Mouse (Mus musculus): ENCODE results near the gene Tcf21. TPM values are rescaled to one million over a fixed set of nuclear protein-coding genes. Genes with fewer than 3 reads are reported as not detected.

Tcf21 gene
- polyA plus RNA-seq (2011; ENCODE audit: insufficient read length, low read depth, missing spikeins) = not detected in 2 replicates

DNA sequence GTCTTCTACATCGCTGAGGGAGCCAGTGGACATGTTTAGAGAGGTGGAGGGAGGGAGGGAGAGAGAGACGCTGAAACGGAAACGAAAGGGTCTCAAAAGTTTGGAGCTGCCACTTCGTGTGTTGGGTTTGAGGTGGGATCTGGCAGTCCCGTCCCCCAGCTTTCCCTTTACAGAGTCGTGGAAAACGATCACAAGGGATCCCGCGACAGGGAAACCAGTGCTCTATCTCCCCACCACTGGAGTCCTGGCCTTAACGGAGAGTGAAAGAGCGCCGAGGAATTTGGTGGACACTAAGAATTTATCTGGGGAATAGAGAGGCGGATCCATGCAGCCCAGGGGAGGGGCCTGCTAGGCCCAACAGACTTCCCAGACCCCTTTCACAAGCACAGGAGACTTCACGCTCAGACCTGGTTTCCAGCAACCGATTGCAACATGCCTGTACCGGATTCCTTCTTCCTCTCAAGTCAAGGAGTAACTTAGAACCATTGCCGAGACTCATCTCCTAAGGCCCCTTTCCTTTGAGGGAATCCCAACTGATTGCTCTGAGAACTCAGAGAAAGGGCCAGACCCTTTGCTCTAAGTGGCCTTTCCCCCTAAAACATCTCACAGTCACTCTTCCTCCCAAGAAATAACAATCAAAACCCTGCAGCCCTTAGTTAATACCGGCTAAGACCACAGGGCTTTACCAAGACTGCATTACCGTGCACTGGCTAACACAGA, at the start of gene Tcf21:
Gene Tcf21 (minus strand): TSS at position 304 of the 720 bp plus-strand sequence.
- no peak within 1 kb of the TSS for H3K27ac ChIP-seq (ENCODE audit: insufficient read depth, low read length)
- H3K4me3 ChIP-seq (ENCODE audit: insufficient read depth, low read length) = no peak within 1 kb of the TSS
- no peaks in the 10 kb centered on the region for H3K4me1 ChIP-seq (ENCODE audit: control insufficient read depth, insufficient read depth, low read length)
- TF ChIP-seq CTCF (IDR thresholded peaks at IDR 0.05; ENCODE audit: borderline replicate concordance, insufficient read depth, low read length) (no peak), POLR2A (IDR thresholded peaks at IDR 0.05; ENCODE audit: low read depth, low read length) (no peak)

DNA sequence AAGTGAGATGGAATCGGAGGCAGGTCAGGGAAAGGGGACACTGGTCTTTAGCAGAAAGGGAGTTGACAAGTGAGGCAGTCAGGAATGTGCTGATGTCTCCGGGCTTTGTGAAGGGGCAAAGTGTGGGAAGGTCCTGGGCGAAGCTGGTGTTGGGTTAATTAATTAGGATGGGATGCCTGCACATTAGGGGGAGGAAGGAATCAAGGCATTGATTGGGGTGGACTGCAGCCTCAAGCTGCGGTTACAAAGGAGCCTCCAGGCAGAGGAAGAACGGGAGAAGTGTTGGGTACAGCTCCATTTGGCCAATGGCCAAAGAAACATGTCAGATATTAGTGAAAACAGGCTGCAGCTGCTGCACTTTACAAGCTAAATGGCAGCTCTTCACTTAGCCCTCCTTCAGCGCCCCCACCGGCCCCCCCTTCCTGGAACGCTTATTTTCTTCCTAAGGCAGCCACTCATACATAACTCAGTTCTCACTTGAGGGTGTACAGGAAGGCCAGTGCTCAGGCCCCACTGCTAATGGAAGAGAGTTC, 48.5 kb upstream of the Tcf21 start:
- TF ChIP-seq POLR2A (IDR thresholded peaks at IDR 0.05; ENCODE audit: low read depth, low read length) = no peak
- TF ChIP-seq CTCF (IDR thresholded peaks at IDR 0.05; ENCODE audit: borderline replicate concordance, insufficient read depth, low read length) = no peak
- no peaks in the 10 kb centered on the region for H3K4me1 ChIP-seq (ENCODE audit: control insufficient read depth, insufficient read depth, low read length)

DNA sequence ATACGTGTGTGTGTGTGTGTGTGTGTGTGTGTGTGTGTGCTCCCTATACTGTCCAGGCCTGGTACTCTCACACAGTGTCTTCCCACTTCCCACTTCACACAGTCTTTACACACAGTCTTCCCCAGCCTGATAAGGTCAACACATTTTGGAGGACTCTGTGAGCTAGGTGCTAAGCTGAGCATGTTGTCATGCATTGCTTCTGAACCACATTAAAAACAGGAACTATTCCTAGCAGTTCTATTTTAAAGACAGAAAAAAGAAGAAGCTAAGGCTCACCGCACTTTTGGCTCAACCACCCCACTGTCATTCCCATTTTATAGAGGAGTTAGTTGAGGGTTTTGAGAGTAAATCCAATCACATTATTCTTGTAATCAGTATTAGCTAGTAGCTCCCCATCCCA, 47.2 kb upstream of the Tcf21 start:
- H3K4me1 ChIP-seq (ENCODE audit: control insufficient read depth, insufficient read depth, low read length) = no peaks in the 10 kb centered on the region
- H3K27ac ChIP-seq (ENCODE audit: insufficient read depth, low read length) = no peak overlapping the region
- TF ChIP-seq CTCF (IDR thresholded peaks at IDR 0.05; ENCODE audit: borderline replicate concordance, insufficient read depth, low read length) (no peak), POLR2A (IDR thresholded peaks at IDR 0.05; ENCODE audit: low read depth, low read length) (no peak)
- no peak overlapping the region for H3K4me3 ChIP-seq (ENCODE audit: insufficient read depth, low read length)

More for the DNA sequence above, 48.5 kb upstream of the Tcf21 start:
- Histone ChIP-seq H3K27ac (ENCODE audit: insufficient read depth, low read length) (no peak overlapping the region), H3K4me3 (ENCODE audit: insufficient read depth, low read length) (no peak overlapping the region)

DNA sequence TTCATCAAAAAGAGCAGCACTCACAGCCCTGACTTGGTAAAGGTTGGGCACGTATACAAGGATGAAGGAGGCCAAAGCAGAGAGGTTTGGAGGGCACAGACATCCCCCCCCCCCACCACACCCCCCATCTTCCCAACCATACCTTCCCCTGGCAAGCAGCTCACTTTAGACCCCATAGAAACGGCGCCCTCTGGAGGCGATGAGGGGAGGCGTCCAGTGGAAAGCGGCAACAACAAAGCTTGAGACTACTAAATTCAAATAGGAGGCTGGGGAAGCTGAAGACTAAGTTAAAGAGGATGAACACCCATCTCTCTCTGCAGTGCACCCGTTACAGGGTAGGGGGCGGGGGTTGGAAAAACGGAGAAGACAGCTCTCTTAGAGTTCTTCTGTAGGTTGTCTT, 38.1 kb upstream of the Tcf21 start:
- Histone ChIP-seq H3K27ac (ENCODE audit: insufficient read depth, low read length) (no peak overlapping the region), H3K4me1 (ENCODE audit: control insufficient read depth, insufficient read depth, low read length) (no peaks in the 10 kb centered on the region), H3K4me3 (ENCODE audit: insufficient read depth, low read length) (no peak overlapping the region)
- no peak for TF ChIP-seq CTCF (IDR thresholded peaks at IDR 0.05; ENCODE audit: borderline replicate concordance, insufficient read depth, low read length)
- no peak for TF ChIP-seq POLR2A (IDR thresholded peaks at IDR 0.05; ENCODE audit: low read depth, low read length)

DNA sequence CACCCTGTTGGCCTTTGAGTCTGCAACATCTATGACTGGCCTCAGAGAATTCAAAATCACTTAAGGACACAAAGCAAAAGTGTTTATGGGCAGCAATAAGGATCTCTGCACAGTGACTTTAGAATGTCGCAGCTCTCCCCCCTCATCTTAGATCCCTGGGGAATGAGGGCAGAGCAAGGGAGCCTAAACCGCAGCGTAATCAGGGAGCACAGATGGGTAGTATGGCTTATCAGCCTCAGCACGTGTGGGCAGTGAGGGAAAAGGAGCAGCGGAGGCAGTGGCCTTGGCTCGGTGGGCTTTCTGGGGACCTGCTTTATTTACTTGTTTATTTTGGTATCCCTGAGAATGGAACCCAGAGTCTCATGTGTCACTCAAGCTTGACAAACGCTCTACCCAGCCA, 34.4 kb upstream of the Tcf21 start:
- TF ChIP-seq POLR2A (IDR thresholded peaks at IDR 0.05; ENCODE audit: low read depth, low read length) = no peak
- TF ChIP-seq CTCF (IDR thresholded peaks at IDR 0.05; ENCODE audit: borderline replicate concordance, insufficient read depth, low read length) = no peak
- no peaks in the 10 kb centered on the region for H3K4me1 ChIP-seq (ENCODE audit: control insufficient read depth, insufficient read depth, low read length)
- H3K27ac ChIP-seq (ENCODE audit: insufficient read depth, low read length) = no peak overlapping the region
- no peak overlapping the region for H3K4me3 ChIP-seq (ENCODE audit: insufficient read depth, low read length)

DNA sequence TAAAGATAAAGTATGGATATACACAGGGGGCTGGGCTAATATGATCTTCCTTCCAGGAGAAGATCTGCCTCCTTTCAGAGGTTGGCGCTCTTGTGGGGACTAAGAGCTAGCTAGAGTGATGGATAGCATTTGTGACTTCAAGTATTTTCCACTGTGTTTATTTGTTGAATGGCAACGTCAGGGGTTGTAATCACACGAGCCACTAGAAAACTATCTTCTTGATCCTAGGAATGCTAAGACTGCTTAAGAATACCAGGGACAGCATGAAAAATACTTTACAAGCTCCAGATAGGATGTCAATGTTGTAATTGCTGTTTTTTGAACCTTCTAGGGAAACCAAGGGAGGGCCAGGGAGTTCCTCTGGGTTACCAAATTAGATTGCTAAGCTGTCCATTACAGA, 25.4 kb upstream of the Tcf21 start:
- TF ChIP-seq CTCF (IDR thresholded peaks at IDR 0.05; ENCODE audit: borderline replicate concordance, insufficient read depth, low read length) (no peak), POLR2A (IDR thresholded peaks at IDR 0.05; ENCODE audit: low read depth, low read length) (no peak)
- no peak overlapping the region for H3K4me3 ChIP-seq (ENCODE audit: insufficient read depth, low read length)

DNA sequence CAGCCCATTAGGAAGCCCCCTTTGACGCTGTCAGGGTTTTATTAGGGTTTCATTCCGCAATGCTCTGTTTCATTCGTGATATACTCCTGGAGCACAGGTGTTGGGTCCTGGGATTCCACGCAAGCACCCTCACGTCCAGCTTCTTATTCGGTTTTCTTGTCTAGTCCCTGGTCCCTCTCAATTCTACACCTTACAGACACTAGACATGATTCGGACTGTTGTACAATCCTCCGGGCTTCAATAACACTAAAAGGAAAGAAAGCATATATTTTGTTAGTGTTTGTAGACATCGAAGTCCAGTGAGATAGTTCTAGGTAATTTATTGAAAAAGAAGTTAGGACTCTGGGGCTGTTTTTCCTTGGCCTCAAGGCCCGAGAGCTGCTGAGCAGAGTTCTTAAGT, 24.8 kb upstream of the Tcf21 start:
- TF ChIP-seq POLR2A (IDR thresholded peaks at IDR 0.05; ENCODE audit: low read depth, low read length) = no peak
- TF ChIP-seq CTCF (IDR thresholded peaks at IDR 0.05; ENCODE audit: borderline replicate concordance, insufficient read depth, low read length) = no peak
- Histone ChIP-seq H3K4me1 (ENCODE audit: control insufficient read depth, insufficient read depth, low read length) (no peaks in the 10 kb centered on the region), H3K27ac (ENCODE audit: insufficient read depth, low read length) (no peak overlapping the region), H3K4me3 (ENCODE audit: insufficient read depth, low read length) (no peak overlapping the region)

More for the DNA sequence above, 25.4 kb upstream of the Tcf21 start:
- Histone ChIP-seq H3K27ac (ENCODE audit: insufficient read depth, low read length) (no peak overlapping the region), H3K4me1 (ENCODE audit: control insufficient read depth, insufficient read depth, low read length) (no peaks in the 10 kb centered on the region)

DNA sequence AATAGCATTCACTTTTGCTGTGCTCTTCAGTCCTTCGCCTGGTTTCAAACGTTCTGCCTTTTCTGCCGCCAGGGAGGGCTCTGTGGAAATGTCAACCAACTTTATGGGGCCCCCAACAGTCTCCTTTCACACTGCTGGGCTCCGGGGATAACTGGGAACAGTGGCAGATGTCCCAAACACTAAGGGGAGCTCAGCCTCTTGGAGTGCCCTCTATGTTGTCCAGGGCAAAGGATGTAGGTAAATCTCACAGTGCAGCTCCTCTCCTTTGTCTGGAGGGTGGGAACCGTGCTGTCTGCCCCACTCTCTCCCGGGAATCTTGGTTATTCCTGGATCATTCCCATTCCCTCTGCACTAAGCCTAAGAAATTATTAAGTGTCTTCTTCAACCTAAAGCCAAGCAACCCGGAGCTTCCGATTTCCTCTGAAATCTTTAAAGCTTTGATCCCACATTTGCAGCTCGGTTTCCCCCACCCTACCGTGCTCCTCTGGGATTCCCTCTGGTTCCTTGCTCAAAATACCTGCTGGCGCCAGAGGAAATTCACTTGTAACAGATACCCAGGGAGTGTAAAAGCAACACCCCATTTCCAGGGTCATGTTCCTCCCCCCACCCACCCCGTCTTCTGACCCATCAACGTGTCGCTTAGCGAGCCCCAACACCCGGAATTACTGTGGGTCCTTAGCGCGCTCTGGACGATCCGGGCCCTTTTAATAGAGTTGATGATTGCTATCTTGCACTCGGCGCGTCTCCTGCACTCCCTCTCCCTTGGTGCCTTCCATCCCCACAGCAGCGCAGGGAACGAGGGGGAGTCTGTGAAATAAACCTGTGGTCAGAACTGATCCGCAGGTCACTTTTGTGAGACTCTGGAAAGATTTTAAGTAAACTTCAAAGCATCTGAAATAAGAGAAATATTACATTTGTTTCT, 23.7 kb upstream of the Tcf21 start:
- Histone ChIP-seq H3K4me3 (ENCODE audit: insufficient read depth, low read length) (no peak overlapping the region), H3K27ac (ENCODE audit: insufficient read depth, low read length) (no peak overlapping the region), H3K4me1 (ENCODE audit: control insufficient read depth, insufficient read depth, low read length) (no peaks in the 10 kb centered on the region)
- TF ChIP-seq CTCF (IDR thresholded peaks at IDR 0.05; ENCODE audit: borderline replicate concordance, insufficient read depth, low read length) (no peak), POLR2A (IDR thresholded peaks at IDR 0.05; ENCODE audit: low read depth, low read length) (no peak)

DNA sequence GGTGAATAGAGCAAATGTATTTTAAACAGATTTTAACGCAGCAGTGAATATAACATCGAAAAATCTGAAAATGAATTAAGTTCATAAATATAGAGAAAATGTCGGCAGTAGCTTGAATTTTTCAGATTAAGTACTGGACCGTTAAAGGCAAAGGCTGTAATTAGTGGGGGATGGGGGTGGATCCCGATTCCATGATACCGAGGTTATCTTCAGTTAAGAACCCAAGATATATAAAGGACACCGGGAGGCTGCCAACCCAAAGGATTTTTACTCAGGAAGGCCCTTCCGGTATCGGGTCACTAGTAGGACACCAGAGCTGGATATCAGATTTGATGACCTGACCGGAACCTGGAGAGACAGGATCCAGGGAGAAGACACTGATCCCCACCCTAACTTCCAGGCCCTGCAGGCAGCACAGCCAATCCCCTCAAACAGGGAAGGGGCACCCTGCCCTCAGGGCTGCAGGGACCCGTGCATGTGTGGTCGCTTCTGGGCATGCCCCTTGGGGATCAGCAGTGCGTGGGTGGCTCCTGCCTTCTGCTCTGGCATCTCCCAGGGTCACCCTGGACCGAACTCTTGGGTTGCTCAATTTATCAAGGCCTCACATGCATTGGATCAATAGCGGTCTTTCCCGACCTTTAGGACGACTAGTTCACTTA, 22.9 kb upstream of the Tcf21 start:
- Histone ChIP-seq H3K27ac (ENCODE audit: insufficient read depth, low read length) (no peak overlapping the region), H3K4me3 (ENCODE audit: insufficient read depth, low read length) (no peak overlapping the region), H3K4me1 (ENCODE audit: control insufficient read depth, insufficient read depth, low read length) (no peaks in the 10 kb centered on the region)
- TF ChIP-seq CTCF (IDR thresholded peaks at IDR 0.05; ENCODE audit: borderline replicate concordance, insufficient read depth, low read length) (no peak), POLR2A (IDR thresholded peaks at IDR 0.05; ENCODE audit: low read depth, low read length) (no peak)
